Mouse (Mus musculus): ENCODE results near the gene Olfr878.

The Olfr878 gene

GRCm38 (mm10) chr9:37917540-37917939 is at the start of gene Olfr878:
Gene Olfr878 (plus strand): TSS chr9:37917840.
- no peak for DNase-seq (ENCODE audit: low read depth, low spot score)

GRCm38 (mm10) chr9:37870246-37870645 is 47.4 kb upstream of the Olfr878 start:
- no peak for DNase-seq (ENCODE audit: low read depth, low spot score)

GRCm38 (mm10) chr9:37871097-37871496 is 46.5 kb upstream of the Olfr878 start:
- DNase-seq (ENCODE audit: low read depth, low spot score) = no peak

- DNase-seq (ENCODE audit: low read depth, low spot score) = no peak
Measured at GRCm38 (mm10) chr9:37871536-37871935, 46.1 kb upstream of the Olfr878 start.

GRCm38 (mm10) chr9:37890960-37891359 is 26.7 kb upstream of the Olfr878 start:
- no peak for DNase-seq (ENCODE audit: low read depth, low spot score)

- no peak for DNase-seq (ENCODE audit: low read depth, low spot score)
Measured at GRCm38 (mm10) chr9:37896661-37897060, 21.0 kb upstream of the Olfr878 start, which contains the start of gene Olfr145. Gene Olfr145 (plus strand): TSS chr9:37896724.

- DNase-seq (ENCODE audit: low read depth, low spot score) = no peak
Measured at GRCm38 (mm10) chr9:37905555-37905954, 12.1 kb upstream of the Olfr878 start.

GRCm38 (mm10) chr9:37918018-37918417 is 378 bp downstream of the Olfr878 start:
- DNase-seq (ENCODE audit: low read depth, low spot score) = no peak

GRCm38 (mm10) chr9:37924194-37924593 is 6.6 kb downstream of the Olfr878 start:
- DNase-seq (ENCODE audit: low read depth, low spot score) = no peak

- DNase-seq (ENCODE audit: low read depth, low spot score) = no peak
Measured at GRCm38 (mm10) chr9:37925445-37925844, 7.8 kb downstream of the Olfr878 start.

- no peak for DNase-seq (ENCODE audit: low read depth, low spot score)
Measured at GRCm38 (mm10) chr9:37926019-37927013, 8.7 kb downstream of the Olfr878 start.

GRCm38 (mm10) chr9:37932519-37932918 is 14.9 kb downstream of the Olfr878 start:
- DNase-seq (ENCODE audit: low read depth, low spot score) = peak; percentile 84

GRCm38 (mm10) chr9:37934146-37934545 is 16.5 kb downstream of the Olfr878 start:
- DNase-seq (ENCODE audit: low read depth, low spot score) = no peak

GRCm38 (mm10) chr9:37941167-37941566 is 23.5 kb downstream of the Olfr878 start:
- no peak for DNase-seq (ENCODE audit: low read depth, low spot score)
